Mouse (Mus musculus): ENCODE data around the gene Cox6a1. TPM values are rescaled to one million over a fixed set of nuclear protein-coding genes. Genes with fewer than 3 reads are reported as not detected.

Cox6a1 gene
- total and polyA plus RNA-seq, 2 experiments from 2014 or later: 1,342 to 1,504 TPM

DNA sequence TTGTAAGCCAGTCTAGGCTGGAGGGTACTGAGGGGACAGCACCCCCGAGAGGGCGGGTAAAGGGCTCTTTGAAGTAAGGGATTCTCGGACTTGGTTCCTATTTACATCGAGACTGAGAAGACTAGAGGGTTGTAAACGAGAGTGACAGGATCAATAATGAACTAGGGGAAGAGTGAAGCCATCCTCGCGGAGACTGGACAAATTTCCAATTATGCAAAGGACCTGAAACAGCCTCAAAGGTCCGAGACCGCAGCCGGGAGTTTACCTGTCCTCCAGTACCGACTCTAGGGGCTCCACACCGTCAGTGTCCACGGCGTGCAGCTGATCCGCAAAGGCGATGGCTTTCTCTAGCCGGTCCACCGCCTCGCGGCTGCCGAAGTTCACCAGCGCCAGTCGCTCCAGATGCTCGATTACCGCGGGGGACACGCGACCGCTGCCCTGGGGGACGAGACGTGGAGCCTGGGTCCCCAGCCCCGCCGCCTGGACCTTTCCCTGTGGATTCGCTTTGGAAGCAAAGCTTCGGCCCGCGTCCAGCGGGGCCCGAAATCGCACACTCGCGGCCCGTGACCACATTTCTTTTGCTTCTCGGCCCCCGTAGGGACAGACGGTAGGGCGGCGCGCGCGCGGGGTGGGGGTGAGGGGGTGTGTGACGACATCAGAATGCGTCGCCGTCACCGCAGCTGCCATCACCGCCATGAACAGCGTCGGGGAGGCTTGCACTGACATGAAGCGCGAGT, 8.0 kb downstream of the Cox6a1 start, which contains the start of the genes Gatc and Triap1:
Gatc (minus strand) TSS at position 602 of the 737 bp plus-strand sequence.
Triap1 (plus strand) TSS at position 649 of the 737 bp plus-strand sequence.
- no peaks in the 10 kb centered on the region for H3K9me3 ChIP-seq (ENCODE audit: low read length)
- H3K4me2 ChIP-seq (ENCODE audit: low read depth, low read length, poor library complexity, severe bottlenecking): peak within 1 kb of the TSS; percentile 69
- TF ChIP-seq CTCF (IDR thresholded peaks at IDR 0.05): peak; percentile 42
- peaks cover 32% of the 10 kb centered on the region for H3K36me3 ChIP-seq (ENCODE audit: insufficient read depth, low read length)
- peak within 1 kb of the TSS; percentile 90 for H3K9ac ChIP-seq (replicated peaks; ENCODE audit: low read length, poor library complexity, severe bottlenecking)
- peaks cover 5% of the 10 kb centered on the region for H3K4me1 ChIP-seq (ENCODE audit: insufficient read depth, low read length)
- no peaks in the 10 kb centered on the region for H3K27me3 ChIP-seq (ENCODE audit: insufficient read depth, low read length)
- peak within 1 kb of the TSS; percentile 81 for H3K27ac ChIP-seq (ENCODE audit: low read depth, low read length)
- peak; percentile 92 for DNase-seq (ENCODE audit: low spot score)
- peak within 1 kb of the TSS; percentile 90 for H3K4me3 ChIP-seq (ENCODE audit: low read depth, low read length)
- peak; percentile 92 for ATAC-seq (ENCODE audit: low FRiP score)
- WGBS: under 1% methylated on average over 62 of the region's 62 CpGs

DNA sequence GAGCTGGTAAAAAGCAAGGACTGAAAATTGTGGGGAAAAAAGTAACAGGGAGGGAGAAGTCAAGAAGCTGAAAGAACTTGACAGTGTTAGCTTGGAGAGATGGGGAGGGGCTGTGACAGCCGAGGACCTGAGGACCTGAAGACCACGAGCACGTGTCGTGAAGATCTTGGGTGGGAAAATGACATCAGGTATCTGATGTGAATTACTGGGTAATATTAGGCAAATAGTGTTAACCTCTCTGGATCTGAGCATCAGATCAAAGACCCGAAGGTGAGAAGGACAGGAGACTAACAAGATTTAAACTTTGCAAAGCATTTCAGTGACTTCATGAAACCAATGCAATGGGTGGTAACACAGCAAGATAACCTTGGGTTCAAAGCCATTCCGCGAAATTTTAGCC, 8.8 kb downstream of the Cox6a1 start:
- H3K9ac ChIP-seq (replicated peaks; ENCODE audit: low read length, poor library complexity, severe bottlenecking): peak overlapping the region; percentile 90; the same call in 1 of the 2 replicates
- H3K4me3 ChIP-seq (ENCODE audit: low read depth, low read length): peak overlapping the region; percentile 90
- H3K4me2 ChIP-seq (ENCODE audit: low read depth, low read length, poor library complexity, severe bottlenecking): peak overlapping the region; percentile 69
- peaks cover 33% of the 10 kb centered on the region for H3K36me3 ChIP-seq (ENCODE audit: insufficient read depth, low read length)
- ATAC-seq (ENCODE audit: low FRiP score): no peak
- H3K27ac ChIP-seq (ENCODE audit: low read depth, low read length): no peak overlapping the region
- no peaks in the 10 kb centered on the region for H3K9me3 ChIP-seq (ENCODE audit: low read length)
- 26% methylated on average over 7 of the region's 7 CpGs for WGBS
- no peaks in the 10 kb centered on the region for H3K27me3 ChIP-seq (ENCODE audit: insufficient read depth, low read length)
- peaks cover 5% of the 10 kb centered on the region for H3K4me1 ChIP-seq (ENCODE audit: insufficient read depth, low read length)
- TF ChIP-seq CTCF (IDR thresholded peaks at IDR 0.05): no peak
- DNase-seq (ENCODE audit: low spot score): no peak

DNA sequence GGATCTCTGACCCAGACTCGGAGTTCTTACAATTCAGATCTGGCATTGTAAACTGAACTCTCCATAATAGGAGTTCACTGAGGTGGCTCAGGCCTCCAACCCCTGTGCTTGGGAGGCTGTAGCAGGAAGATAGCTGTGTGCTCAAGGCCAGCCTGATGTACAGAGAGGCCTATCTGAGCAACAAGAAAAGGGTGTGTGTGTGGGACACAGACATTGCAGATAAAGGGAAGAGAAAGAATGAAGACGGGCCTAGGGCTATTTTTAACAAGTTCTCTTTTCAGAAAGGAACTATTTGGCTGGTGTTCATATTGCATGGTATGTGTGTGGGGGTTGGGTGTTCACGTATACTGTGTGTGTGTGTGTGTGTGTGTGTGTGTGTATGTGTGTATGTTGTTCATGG, 15.2 kb downstream of the Cox6a1 start:
- TF ChIP-seq CTCF (IDR thresholded peaks at IDR 0.05): no peak
- DNase-seq (ENCODE audit: low spot score) (no peak), ATAC-seq (ENCODE audit: low FRiP score) (no peak)
- Histone ChIP-seq H3K4me1 (ENCODE audit: insufficient read depth, low read length) (0 out of 2 replicates have a peak, but pooled peaks cover 4% of the 10 kb centered on the region), H3K27ac (ENCODE audit: low read depth, low read length) (no peak overlapping the region), H3K27me3 (ENCODE audit: insufficient read depth, low read length) (no peaks in the 10 kb centered on the region), H3K4me2 (ENCODE audit: low read depth, low read length, poor library complexity, severe bottlenecking) (no peak overlapping the region), H3K4me3 (ENCODE audit: low read depth, low read length) (no peak overlapping the region), H3K36me3 (ENCODE audit: insufficient read depth, low read length) (peaks cover 50% of the 10 kb centered on the region), H3K9me3 (ENCODE audit: low read length) (no peaks in the 10 kb centered on the region), H3K9ac (replicated peaks; ENCODE audit: low read length, poor library complexity, severe bottlenecking) (no peak overlapping the region)
- 85% methylated on average over 3 of the region's 3 CpGs for WGBS

DNA sequence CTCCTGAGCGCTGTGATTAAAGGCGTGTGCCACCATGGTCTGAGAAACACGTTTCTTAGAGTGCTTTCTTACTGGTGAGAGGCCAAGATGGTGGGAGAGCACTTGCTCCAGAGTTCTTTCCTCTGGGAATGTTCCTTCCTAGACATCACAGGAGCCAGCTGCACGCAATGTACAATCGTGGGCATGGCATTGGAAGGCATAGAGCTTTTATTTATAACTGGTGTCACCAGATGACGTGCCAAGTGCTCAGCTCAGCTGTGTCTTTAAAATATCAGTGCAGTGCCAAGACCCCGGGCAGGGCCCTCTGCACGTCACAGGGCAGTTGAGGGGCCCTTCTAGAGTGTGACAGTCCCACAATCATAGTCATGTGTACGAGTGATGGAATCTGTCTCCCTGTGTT, 17.8 kb downstream of the Cox6a1 start:
- no peak for TF ChIP-seq CTCF (IDR thresholded peaks at IDR 0.05)
- peaks cover 47% of the 10 kb centered on the region for H3K36me3 ChIP-seq (ENCODE audit: insufficient read depth, low read length)
- H3K4me3 ChIP-seq (ENCODE audit: low read depth, low read length): no peak overlapping the region
- WGBS: 82% methylated on average over 9 of the region's 9 CpGs
- no peaks in the 10 kb centered on the region for H3K9me3 ChIP-seq (ENCODE audit: low read length)
- H3K4me1 ChIP-seq (ENCODE audit: insufficient read depth, low read length): 0 out of 2 replicates have a peak, but pooled peaks cover 4% of the 10 kb centered on the region
- H3K27ac ChIP-seq (ENCODE audit: low read depth, low read length): no peak overlapping the region
- no peaks in the 10 kb centered on the region for H3K27me3 ChIP-seq (ENCODE audit: insufficient read depth, low read length)
- ATAC-seq (ENCODE audit: low FRiP score) (no peak), DNase-seq (ENCODE audit: low spot score) (no peak)
- H3K4me2 ChIP-seq (ENCODE audit: low read depth, low read length, poor library complexity, severe bottlenecking): no peak overlapping the region
- no peak overlapping the region for H3K9ac ChIP-seq (replicated peaks; ENCODE audit: low read length, poor library complexity, severe bottlenecking)

DNA sequence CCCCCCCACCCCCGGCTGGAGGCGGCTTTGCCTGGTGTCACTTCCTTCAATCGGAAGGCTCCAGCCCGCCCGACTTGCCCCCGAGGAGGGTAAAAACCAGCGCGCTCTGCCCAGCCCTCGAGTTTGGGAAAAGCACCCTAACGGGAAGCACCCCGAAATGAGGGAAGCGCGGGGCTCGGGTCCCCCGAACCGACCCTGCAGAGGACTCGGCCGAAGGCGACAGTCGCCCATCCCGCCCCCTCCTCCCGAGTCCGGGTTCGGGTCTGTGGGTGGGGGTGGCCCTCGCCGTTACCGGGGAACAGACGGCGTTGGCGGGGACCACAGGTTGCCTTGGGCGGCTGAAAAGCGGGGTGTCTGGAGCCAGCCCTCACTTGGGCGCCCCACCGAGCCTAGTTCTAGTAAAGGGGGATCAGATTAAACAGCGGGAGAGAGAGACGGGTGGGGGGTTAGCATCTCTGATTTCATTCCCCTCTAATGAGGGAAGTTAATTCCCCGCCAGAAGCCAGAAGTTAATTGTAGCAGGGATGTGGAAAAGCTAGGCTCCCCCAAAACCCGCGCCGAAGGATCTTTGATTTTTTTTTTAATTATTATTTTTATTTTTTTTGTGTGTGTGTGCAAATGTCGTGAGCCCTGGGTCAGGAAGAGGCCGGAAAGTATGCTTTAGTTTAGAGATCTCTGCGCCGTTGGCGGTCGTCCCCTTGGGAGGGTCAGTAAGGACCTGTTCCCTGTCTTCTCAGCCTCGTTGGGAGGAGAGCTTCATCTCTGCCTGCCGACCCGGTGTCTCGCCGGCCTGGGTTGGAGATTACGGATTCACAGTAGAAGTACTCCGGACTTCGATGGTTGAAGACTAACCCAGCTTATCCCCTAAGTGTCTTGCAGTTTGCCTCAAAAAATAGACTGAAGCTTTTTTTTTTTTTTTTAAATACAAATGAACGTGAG, 20.9 kb downstream of the Cox6a1 start:
- no peak for DNase-seq (ENCODE audit: low spot score)

More for the DNA sequence above, 20.9 kb downstream of the Cox6a1 start:
- Histone ChIP-seq H3K27me3 (ENCODE audit: insufficient read depth, low read length) (no peaks in the 10 kb centered on the region), H3K27ac (ENCODE audit: low read depth, low read length) (peak overlapping the region; percentile 88), H3K9ac (replicated peaks; ENCODE audit: low read length, poor library complexity, severe bottlenecking) (peak overlapping the region; percentile 86), H3K4me3 (ENCODE audit: low read depth, low read length) (peak overlapping the region; percentile 94), H3K4me1 (ENCODE audit: insufficient read depth, low read length) (0 out of 2 replicates have a peak, but pooled peaks cover 4% of the 10 kb centered on the region), H3K9me3 (ENCODE audit: low read length) (no peaks in the 10 kb centered on the region), H3K4me2 (ENCODE audit: low read depth, low read length, poor library complexity, severe bottlenecking) (peak overlapping the region; percentile 85), H3K36me3 (ENCODE audit: insufficient read depth, low read length) (peaks cover 22% of the 10 kb centered on the region)
- no peak for TF ChIP-seq CTCF (IDR thresholded peaks at IDR 0.05)
- ATAC-seq (ENCODE audit: low FRiP score): peak; percentile 24; the same call in 1 of the 2 replicates
- WGBS: under 1% methylated on average over 51 of the region's 55 CpGs

Data from midbrain, postnatal 0 days (tissue).